Mouse (Mus musculus): ENCODE data around the gene Irf9. TPM values are rescaled to one million over a fixed set of nuclear protein-coding genes. Genes with fewer than 3 reads are reported as not detected.

Irf9 gene
- total and polyA plus RNA-seq, 3 experiments = 31.2 to 64.3 (median 39.6) TPM

DNA sequence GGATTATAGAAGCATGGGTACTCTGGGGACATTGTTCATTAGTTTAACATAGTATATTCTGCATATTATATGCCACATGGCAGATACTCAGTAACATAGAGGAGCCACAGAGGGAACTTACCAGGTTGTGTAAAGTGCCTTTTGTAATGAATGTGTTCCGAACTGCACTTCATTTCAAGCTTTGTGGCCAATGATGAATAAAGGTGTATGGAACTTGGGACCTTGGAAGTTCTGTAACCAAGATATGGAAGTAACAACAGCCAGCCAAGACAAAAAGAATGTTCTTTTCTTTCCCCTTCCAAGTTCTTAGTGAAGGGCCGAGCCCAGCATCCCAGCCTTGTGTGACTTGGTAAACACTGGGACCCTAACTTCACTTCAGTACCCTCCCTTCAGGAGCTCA, 46.5 kb downstream of the Irf9 start, which contains the start of gene Tssk4:
Tssk4 (plus strand) TSS at position 301 of the 400 bp plus-strand sequence.
- Histone ChIP-seq H3K36me3 (replicated peaks) (peaks cover 43% of the 10 kb centered on the region), H3K4me3 (ENCODE audit: low read depth, low read length) (no peak within 1 kb of the TSS), H3K4me1 (ENCODE audit: insufficient read depth, low read depth, low read length) (peaks cover 23% of the 10 kb centered on the region), H3K9me3 (replicated peaks) (no peaks in the 10 kb centered on the region), H3K27me3 (ENCODE audit: insufficient read depth, low read length) (no peaks in the 10 kb centered on the region)
- ATAC-seq (ENCODE audit: extremely low read depth, insufficient number of reproducible peaks, low FRiP score, poor library complexity, severe bottlenecking) = no peak
- no peak for DNase-seq (ENCODE audit: low spot score)
- TF ChIP-seq POLR2AphosphoS5 (IDR thresholded peaks at IDR 0.05; ENCODE audit: insufficient replicate concordance, low read depth, low read length) (no peak), TAL1 (conservative IDR thresholded peaks at IDR 0.05; ENCODE audit: low read depth, low read length) (no peak), GATA1 (IDR thresholded peaks at IDR 0.05; ENCODE audit: borderline replicate concordance, low read length) (no peak), GATA2 (IDR thresholded peaks at IDR 0.05; ENCODE audit: borderline replicate concordance, low read depth, low read length) (no peak), CTCF (IDR thresholded peaks at IDR 0.05; ENCODE audit: low read depth, low read length) (no peak)

DNA sequence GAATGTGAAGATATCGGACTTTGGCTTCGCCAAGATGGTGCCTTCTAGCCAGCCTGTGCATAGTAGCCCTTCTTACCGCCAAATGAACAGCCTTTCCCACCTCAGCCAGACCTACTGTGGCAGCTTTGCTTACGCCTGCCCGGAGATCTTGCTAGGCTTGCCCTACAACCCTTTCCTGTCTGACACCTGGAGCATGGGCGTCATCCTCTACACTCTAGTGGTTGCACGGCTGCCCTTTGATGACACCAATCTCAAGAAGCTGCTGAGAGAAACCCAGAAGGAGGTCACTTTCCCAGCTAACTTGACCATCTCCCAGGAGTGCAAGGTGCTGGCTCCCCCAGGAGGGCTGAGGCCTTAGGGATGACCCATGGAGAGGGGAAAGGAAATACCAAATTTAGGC, 48.2 kb downstream of the Irf9 start:
- no peak overlapping the region for H3K4me3 ChIP-seq (ENCODE audit: low read depth, low read length)
- DNase-seq (ENCODE audit: low spot score) (no peak), ATAC-seq (ENCODE audit: extremely low read depth, insufficient number of reproducible peaks, low FRiP score, poor library complexity, severe bottlenecking) (no peak)
- no peaks in the 10 kb centered on the region for H3K27me3 ChIP-seq (ENCODE audit: insufficient read depth, low read length)
- TF ChIP-seq GATA2 (IDR thresholded peaks at IDR 0.05; ENCODE audit: borderline replicate concordance, low read depth, low read length) (no peak), TAL1 (conservative IDR thresholded peaks at IDR 0.05; ENCODE audit: low read depth, low read length) (no peak), CTCF (IDR thresholded peaks at IDR 0.05; ENCODE audit: low read depth, low read length) (no peak)
- H3K4me1 ChIP-seq (ENCODE audit: insufficient read depth, low read depth, low read length) = peaks cover 9% of the 10 kb centered on the region
- no peaks in the 10 kb centered on the region for H3K9me3 ChIP-seq (replicated peaks)
- H3K36me3 ChIP-seq (replicated peaks) = peaks cover 30% of the 10 kb centered on the region

DNA sequence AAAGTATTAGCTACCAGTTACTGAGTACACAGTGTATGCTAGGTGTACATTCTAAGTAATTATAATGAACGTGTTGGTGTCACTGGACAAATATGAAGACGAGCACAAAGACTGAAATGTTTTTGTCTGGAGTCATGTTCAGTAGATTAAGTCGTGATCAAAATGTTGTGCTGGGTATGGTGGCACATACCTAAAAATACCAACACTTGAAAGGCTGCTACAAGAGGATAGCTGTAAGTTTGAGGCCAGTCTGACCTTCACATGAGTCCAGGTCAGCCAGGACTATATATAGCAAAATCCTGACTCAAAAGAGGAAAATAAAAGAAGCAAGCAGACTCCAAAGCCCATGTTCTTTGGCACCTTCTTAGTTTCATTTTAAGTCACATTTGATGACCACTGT, 53.6 kb downstream of the Irf9 start:
- ATAC-seq (ENCODE audit: extremely low read depth, insufficient number of reproducible peaks, low FRiP score, poor library complexity, severe bottlenecking) = no peak
- Histone ChIP-seq H3K4me1 (ENCODE audit: insufficient read depth, low read depth, low read length) (peaks cover 22% of the 10 kb centered on the region), H3K4me3 (ENCODE audit: low read depth, low read length) (no peak overlapping the region), H3K27me3 (ENCODE audit: insufficient read depth, low read length) (no peaks in the 10 kb centered on the region), H3K36me3 (replicated peaks) (peaks cover 36% of the 10 kb centered on the region), H3K9me3 (replicated peaks) (no peaks in the 10 kb centered on the region)
- no peak for DNase-seq (ENCODE audit: low spot score)
- TF ChIP-seq GATA1 (IDR thresholded peaks at IDR 0.05; ENCODE audit: borderline replicate concordance, low read length) (no peak), CTCF (IDR thresholded peaks at IDR 0.05; ENCODE audit: low read depth, low read length) (no peak), GATA2 (IDR thresholded peaks at IDR 0.05; ENCODE audit: borderline replicate concordance, low read depth, low read length) (no peak), TAL1 (conservative IDR thresholded peaks at IDR 0.05; ENCODE audit: low read depth, low read length) (no peak), POLR2AphosphoS5 (IDR thresholded peaks at IDR 0.05; ENCODE audit: insufficient replicate concordance, low read depth, low read length) (no peak)

DNA sequence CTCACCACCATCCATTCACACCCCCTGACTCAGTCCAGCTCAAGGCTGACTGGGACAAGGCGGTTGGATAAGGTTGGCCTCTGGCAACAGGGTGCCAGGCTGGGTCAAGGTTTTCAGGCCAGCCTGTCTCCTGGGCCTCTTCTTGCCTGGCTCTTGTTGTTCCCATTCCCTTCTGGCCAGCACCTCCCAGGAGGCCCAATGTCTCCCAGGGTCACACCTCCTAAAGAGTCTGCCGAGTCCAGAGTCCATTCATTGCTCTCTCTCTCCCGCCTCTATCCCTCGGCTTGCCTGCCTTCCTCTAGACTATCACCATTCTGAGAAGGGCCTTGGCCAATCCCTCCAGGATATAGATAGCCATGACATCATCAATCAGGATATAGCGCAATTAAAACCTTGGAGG, 54.6 kb downstream of the Irf9 start:
- H3K4me3 ChIP-seq (ENCODE audit: low read depth, low read length) = no peak overlapping the region
- H3K36me3 ChIP-seq (replicated peaks) = peaks cover 46% of the 10 kb centered on the region
- ATAC-seq (ENCODE audit: extremely low read depth, insufficient number of reproducible peaks, low FRiP score, poor library complexity, severe bottlenecking) (no peak), DNase-seq (ENCODE audit: low spot score) (no peak)
- no peaks in the 10 kb centered on the region for H3K27me3 ChIP-seq (ENCODE audit: insufficient read depth, low read length)
- H3K9me3 ChIP-seq (replicated peaks) = no peaks in the 10 kb centered on the region
- peaks cover 22% of the 10 kb centered on the region for H3K4me1 ChIP-seq (ENCODE audit: insufficient read depth, low read depth, low read length)
- TF ChIP-seq GATA2 (IDR thresholded peaks at IDR 0.05; ENCODE audit: borderline replicate concordance, low read depth, low read length) = no peak
- TF ChIP-seq POLR2AphosphoS5 (IDR thresholded peaks at IDR 0.05; ENCODE audit: insufficient replicate concordance, low read depth, low read length) = no peak
- no peak for TF ChIP-seq GATA1 (IDR thresholded peaks at IDR 0.05; ENCODE audit: borderline replicate concordance, low read length)
- no peak for TF ChIP-seq CTCF (IDR thresholded peaks at IDR 0.05; ENCODE audit: low read depth, low read length)
- no peak for TF ChIP-seq TAL1 (conservative IDR thresholded peaks at IDR 0.05; ENCODE audit: low read depth, low read length)

Other genes starting within 250 kb of the Irf9 start
Only the 20 nearest of the 31 such genes appear.
- gene Cpne6, start 93.1 kb upstream of the Irf9 start, total RNA-seq (2014; fragmentation: Nextera tagmentation) = not detected in 2 replicates
- 0.06 and 0.11 TPM in 2 replicates for gene Cpne6, start 93.1 kb upstream of the Irf9 start, total RNA-seq (2017)
- 0.03 and 0.06 TPM in 2 replicates for gene Cpne6, start 93.1 kb upstream of the Irf9 start, polyA plus RNA-seq (2012)
- not detected in 2 replicates for gene Nrl, start 78.6 kb upstream of the Irf9 start, total RNA-seq (2014; fragmentation: Nextera tagmentation)
- gene Nrl, start 78.6 kb upstream of the Irf9 start, total RNA-seq (2017) = 0.06 and 0.27 TPM in 2 replicates
- not detected in 2 replicates for gene Nrl, start 78.6 kb upstream of the Irf9 start, polyA plus RNA-seq (2012)
- gene Pck2, start 63.3 kb upstream of the Irf9 start, total RNA-seq (2014; fragmentation: Nextera tagmentation) = 9.5 and 33.6 TPM in 2 replicates
- 9.9 and 10.7 TPM in 2 replicates for gene Pck2, start 63.3 kb upstream of the Irf9 start, total RNA-seq (2017)
- gene Pck2, start 63.3 kb upstream of the Irf9 start, polyA plus RNA-seq (2012) = 23.9 and 34.9 TPM in 2 replicates
- 39.2 and 42.7 TPM in 2 replicates for gene Dcaf11, start 43.6 kb upstream of the Irf9 start, total RNA-seq (2014; fragmentation: Nextera tagmentation)
- gene Dcaf11, start 43.6 kb upstream of the Irf9 start, total RNA-seq (2017) = 50.9 and 51.2 TPM in 2 replicates
- gene Dcaf11, start 43.6 kb upstream of the Irf9 start, polyA plus RNA-seq (2012) = 33.9 and 40.0 TPM in 2 replicates
- 43.1 TPM in 1 of 2 replicates, not detected in the other for gene A730061H03Rik, start 43.2 kb upstream of the Irf9 start, total RNA-seq (2014; fragmentation: Nextera tagmentation)
- gene A730061H03Rik, start 43.2 kb upstream of the Irf9 start, total RNA-seq (2017) = 0.46 and 0.87 TPM in 2 replicates
- gene A730061H03Rik, start 43.2 kb upstream of the Irf9 start, polyA plus RNA-seq (2012) = 0.17 TPM in 1 of 2 replicates, not detected in the other
- not detected in 2 replicates for gene Fitm1, start 28.0 kb upstream of the Irf9 start, total RNA-seq (2014; fragmentation: Nextera tagmentation)
- gene Fitm1, start 28.0 kb upstream of the Irf9 start, total RNA-seq (2017) = not detected in 2 replicates
- gene Fitm1, start 28.0 kb upstream of the Irf9 start, polyA plus RNA-seq (2012) = not detected in 2 replicates
- 598 and 793 TPM in 2 replicates for gene Psme1, start 25.4 kb upstream of the Irf9 start, total RNA-seq (2014; fragmentation: Nextera tagmentation)
- 212 and 228 TPM in 2 replicates for gene Psme1, start 25.4 kb upstream of the Irf9 start, total RNA-seq (2017)
- 141 and 155 TPM in 2 replicates for gene Psme1, start 25.4 kb upstream of the Irf9 start, polyA plus RNA-seq (2012)
- 16.7 and 20.0 TPM in 2 replicates for gene Emc9, start 18.3 kb upstream of the Irf9 start, total RNA-seq (2014; fragmentation: Nextera tagmentation)
- 17.9 and 23.6 TPM in 2 replicates for gene Emc9, start 18.3 kb upstream of the Irf9 start, total RNA-seq (2017)
- 19.5 and 20.2 TPM in 2 replicates for gene Emc9, start 18.3 kb upstream of the Irf9 start, polyA plus RNA-seq (2012)
- 59.4 and 109 TPM in 2 replicates for gene Psme2, start 12.5 kb upstream of the Irf9 start, total RNA-seq (2014; fragmentation: Nextera tagmentation)
- gene Psme2, start 12.5 kb upstream of the Irf9 start, total RNA-seq (2017) = 163 and 165 TPM in 2 replicates
- gene Psme2, start 12.5 kb upstream of the Irf9 start, polyA plus RNA-seq (2012) = 33.4 and 50.8 TPM in 2 replicates
- 23.7 and 43.9 TPM in 2 replicates for gene Rnf31, start 11.9 kb upstream of the Irf9 start, total RNA-seq (2014; fragmentation: Nextera tagmentation)
- gene Rnf31, start 11.9 kb upstream of the Irf9 start, total RNA-seq (2017) = 11.8 and 12.6 TPM in 2 replicates
- gene Rnf31, start 11.9 kb upstream of the Irf9 start, polyA plus RNA-seq (2012) = 34.2 and 35.1 TPM in 2 replicates
- gene Rec8, start 14.5 kb downstream of the Irf9 start, total RNA-seq (2014; fragmentation: Nextera tagmentation) = 123 and 137 TPM in 2 replicates
- 89.9 and 103 TPM in 2 replicates for gene Rec8, start 14.5 kb downstream of the Irf9 start, total RNA-seq (2017)
- 80.7 and 144 TPM in 2 replicates for gene Rec8, start 14.5 kb downstream of the Irf9 start, polyA plus RNA-seq (2012)
- gene Ipo4, start 32.4 kb downstream of the Irf9 start, total RNA-seq (2014; fragmentation: Nextera tagmentation) = 24.1 and 49.6 TPM in 2 replicates
- 18.1 and 24.9 TPM in 2 replicates for gene Ipo4, start 32.4 kb downstream of the Irf9 start, total RNA-seq (2017)
- gene Ipo4, start 32.4 kb downstream of the Irf9 start, polyA plus RNA-seq (2012) = 32.7 and 75.8 TPM in 2 replicates
- gene Gm49378, start 34.3 kb downstream of the Irf9 start, total RNA-seq (2014; fragmentation: Nextera tagmentation) = 7.2 and 10.9 TPM in 2 replicates
- 2.9 and 4.6 TPM in 2 replicates for gene Gm49378, start 34.3 kb downstream of the Irf9 start, total RNA-seq (2017)
- 2.4 TPM in 1 of 2 replicates, not detected in the other for gene Gm49378, start 34.3 kb downstream of the Irf9 start, polyA plus RNA-seq (2012)
- 35.1 and 40.6 TPM in 2 replicates for gene Tm9sf1, start 40.2 kb downstream of the Irf9 start, total RNA-seq (2014; fragmentation: Nextera tagmentation)
- gene Tm9sf1, start 40.2 kb downstream of the Irf9 start, total RNA-seq (2017) = 54.0 and 57.7 TPM in 2 replicates
- 14.6 and 14.8 TPM in 2 replicates for gene Tm9sf1, start 40.2 kb downstream of the Irf9 start, polyA plus RNA-seq (2012)
- gene Tssk4, start 46.6 kb downstream of the Irf9 start, total RNA-seq (2014; fragmentation: Nextera tagmentation) = 4.0 and 4.2 TPM in 2 replicates
- 1.9 and 2.3 TPM in 2 replicates for gene Tssk4, start 46.6 kb downstream of the Irf9 start, total RNA-seq (2017)
- gene Tssk4, start 46.6 kb downstream of the Irf9 start, polyA plus RNA-seq (2012) = 0.17 and 0.26 TPM in 2 replicates
- gene Mdp1, start 56.9 kb downstream of the Irf9 start, total RNA-seq (2014; fragmentation: Nextera tagmentation) = 18.4 and 28.0 TPM in 2 replicates
- gene Mdp1, start 56.9 kb downstream of the Irf9 start, total RNA-seq (2017) = 45.8 and 46.5 TPM in 2 replicates
- 9.4 and 12.2 TPM in 2 replicates for gene Mdp1, start 56.9 kb downstream of the Irf9 start, polyA plus RNA-seq (2012)
- 27.7 and 30.8 TPM in 2 replicates for gene Gmpr2, start 68.4 kb downstream of the Irf9 start, total RNA-seq (2014; fragmentation: Nextera tagmentation)
- gene Gmpr2, start 68.4 kb downstream of the Irf9 start, total RNA-seq (2017) = 40.5 and 42.7 TPM in 2 replicates
- 20.0 and 24.7 TPM in 2 replicates for gene Gmpr2, start 68.4 kb downstream of the Irf9 start, polyA plus RNA-seq (2012)
- 234 and 266 TPM in 2 replicates for gene Nedd8, start 68.6 kb downstream of the Irf9 start, total RNA-seq (2014; fragmentation: Nextera tagmentation)
- gene Nedd8, start 68.6 kb downstream of the Irf9 start, total RNA-seq (2017) = 488 and 566 TPM in 2 replicates
- 112 and 128 TPM in 2 replicates for gene Nedd8, start 68.6 kb downstream of the Irf9 start, polyA plus RNA-seq (2012)
- 51.4 and 55.1 TPM in 2 replicates for gene Tinf2, start 78.2 kb downstream of the Irf9 start, total RNA-seq (2014; fragmentation: Nextera tagmentation)
- 42.4 and 42.7 TPM in 2 replicates for gene Tinf2, start 78.2 kb downstream of the Irf9 start, total RNA-seq (2017)
- 41.7 and 44.2 TPM in 2 replicates for gene Tinf2, start 78.2 kb downstream of the Irf9 start, polyA plus RNA-seq (2012)
- gene Tgm1, start 110.4 kb downstream of the Irf9 start, total RNA-seq (2014; fragmentation: Nextera tagmentation) = 10.5 and 11.5 TPM in 2 replicates
- gene Tgm1, start 110.4 kb downstream of the Irf9 start, total RNA-seq (2017) = 11.7 and 13.1 TPM in 2 replicates
- 26.6 and 31.1 TPM in 2 replicates for gene Tgm1, start 110.4 kb downstream of the Irf9 start, polyA plus RNA-seq (2012)

Measured in G1E (cell line).